Mouse (Mus musculus): ENCODE measurements at regions not wholly inside any gene's neighbourhood (a gene's known extent, or its start where the extent isn't known, plus 50 kb on each side); places are given as distances from the start of the nearest gene placed in this dataset.
A peak's percentile ranks its signal among the peaks of the same experiment; 100 is the strongest.

DNA sequence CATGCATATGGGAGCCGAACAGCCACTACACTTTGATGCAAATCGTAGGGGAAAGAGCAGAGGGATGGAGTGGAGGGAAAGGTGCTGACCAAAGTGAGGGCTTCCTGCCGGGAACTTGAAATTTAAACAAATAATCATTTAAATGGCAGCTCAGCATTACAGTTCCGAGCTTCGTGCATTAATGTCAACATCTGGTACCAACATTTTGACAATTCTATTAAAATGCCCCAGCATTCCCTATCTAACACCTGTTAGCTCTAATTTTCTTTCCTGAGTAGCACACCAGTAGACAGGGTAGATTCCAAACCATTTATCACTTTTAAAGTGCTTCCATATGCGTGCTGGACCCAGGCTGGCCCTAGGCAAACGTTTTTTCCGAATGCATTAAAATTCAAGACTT lies 178.1 kb downstream of the Emx2 start:
- H3K27me3 ChIP-seq (replicated peaks; ENCODE audit: control insufficient read depth, insufficient read depth, low read length): no peaks in the 10 kb centered on the region
- TF ChIP-seq CTCF (conservative IDR thresholded peaks at IDR 0.05; ENCODE audit: insufficient read depth, insufficient read length, low read depth, low read length) (no peak), POLR2A (IDR thresholded peaks at IDR 0.05; ENCODE audit: low read depth, low read length) (no peak)
- H3K36me3 ChIP-seq (ENCODE audit: control insufficient read depth, insufficient read depth, low read length): no peaks in the 10 kb centered on the region
- no peak for DNase-seq
- peaks cover 5% of the 10 kb centered on the region; the same call in 1 of the 2 replicates for H3K4me1 ChIP-seq (ENCODE audit: control insufficient read depth, insufficient read depth, low read length)
- 63% methylated on average over 8 of the region's 8 CpGs for WGBS
- no peak overlapping the region for H3K27ac ChIP-seq (ENCODE audit: insufficient read depth, low read depth, low read length)
- H3K4me3 ChIP-seq (ENCODE audit: insufficient read depth, low read depth, low read length): no peak overlapping the region

GRCm38 (mm10) chr19:59642606-59643005 lies 184.4 kb downstream of the Emx2 start:
- peak; percentile 70 for DNase-seq
- 58% methylated on average over 3 of the region's 3 CpGs for WGBS
- Histone ChIP-seq H3K4me1 (ENCODE audit: control insufficient read depth, insufficient read depth, low read length) (no peaks in the 10 kb centered on the region), H3K4me3 (ENCODE audit: insufficient read depth, low read depth, low read length) (no peak overlapping the region), H3K27ac (ENCODE audit: insufficient read depth, low read depth, low read length) (no peak overlapping the region), H3K27me3 (replicated peaks; ENCODE audit: control insufficient read depth, insufficient read depth, low read length) (no peaks in the 10 kb centered on the region), H3K36me3 (ENCODE audit: control insufficient read depth, insufficient read depth, low read length) (no peaks in the 10 kb centered on the region)
- TF ChIP-seq CTCF (conservative IDR thresholded peaks at IDR 0.05; ENCODE audit: insufficient read depth, insufficient read length, low read depth, low read length) (no peak), POLR2A (IDR thresholded peaks at IDR 0.05; ENCODE audit: low read depth, low read length) (no peak)

DNA sequence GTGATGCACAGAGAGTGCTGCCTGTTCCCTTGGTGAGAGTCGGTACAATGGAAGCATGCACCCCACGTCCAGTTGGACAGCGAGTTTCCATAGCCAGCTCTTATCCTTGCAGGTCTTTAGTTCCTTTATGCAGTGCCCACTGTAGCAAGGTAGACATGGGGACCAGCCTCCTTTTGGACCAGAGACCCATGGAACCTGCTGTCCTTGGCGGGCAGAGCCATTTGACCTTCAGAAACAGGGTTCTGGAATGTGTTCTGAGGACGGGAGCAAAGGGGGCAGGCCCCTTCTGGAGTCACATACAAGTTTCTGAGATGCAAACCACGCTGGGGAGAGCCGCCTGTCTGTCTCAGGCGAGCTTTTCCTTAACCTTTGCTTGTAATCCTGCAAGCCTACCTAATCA lies 188.1 kb downstream of the Emx2 start:
- WGBS: 86% methylated on average over 8 of the region's 8 CpGs

GRCm38 (mm10) chr19:59646656-59647055 lies 188.5 kb downstream of the Emx2 start:
- WGBS: 66% methylated on average over 7 of the region's 7 CpGs
- H3K27me3 ChIP-seq (replicated peaks; ENCODE audit: control insufficient read depth, insufficient read depth, low read length): no peaks in the 10 kb centered on the region
- DNase-seq: no peak
- no peak overlapping the region for H3K4me3 ChIP-seq (ENCODE audit: insufficient read depth, low read depth, low read length)
- H3K36me3 ChIP-seq (ENCODE audit: control insufficient read depth, insufficient read depth, low read length): no peaks in the 10 kb centered on the region
- TF ChIP-seq POLR2A (IDR thresholded peaks at IDR 0.05; ENCODE audit: low read depth, low read length): no peak
- H3K4me1 ChIP-seq (ENCODE audit: control insufficient read depth, insufficient read depth, low read length): no peaks in the 10 kb centered on the region
- H3K27ac ChIP-seq (ENCODE audit: insufficient read depth, low read depth, low read length): no peak overlapping the region

More for the DNA sequence above, 188.1 kb downstream of the Emx2 start:
- TF ChIP-seq POLR2A (IDR thresholded peaks at IDR 0.05; ENCODE audit: low read depth, low read length) (no peak), CTCF (conservative IDR thresholded peaks at IDR 0.05; ENCODE audit: insufficient read depth, insufficient read length, low read depth, low read length) (no peak)
- no peak overlapping the region for H3K4me3 ChIP-seq (ENCODE audit: insufficient read depth, low read depth, low read length)
- DNase-seq: no peak
- H3K36me3 ChIP-seq (ENCODE audit: control insufficient read depth, insufficient read depth, low read length): no peaks in the 10 kb centered on the region
- no peak overlapping the region for H3K27ac ChIP-seq (ENCODE audit: insufficient read depth, low read depth, low read length)
- no peaks in the 10 kb centered on the region for H3K4me1 ChIP-seq (ENCODE audit: control insufficient read depth, insufficient read depth, low read length)
- H3K27me3 ChIP-seq (replicated peaks; ENCODE audit: control insufficient read depth, insufficient read depth, low read length): no peaks in the 10 kb centered on the region

GRCm38 (mm10) chr19:59649421-59649820 lies 191.2 kb downstream of the Emx2 start:
- H3K4me3 ChIP-seq (ENCODE audit: insufficient read depth, low read depth, low read length): no peak overlapping the region
- no peak for DNase-seq
- no peak overlapping the region for H3K27ac ChIP-seq (ENCODE audit: insufficient read depth, low read depth, low read length)
- H3K4me1 ChIP-seq (ENCODE audit: control insufficient read depth, insufficient read depth, low read length): no peaks in the 10 kb centered on the region
- 96% methylated on average over 5 of the region's 5 CpGs for WGBS
- no peak for TF ChIP-seq CTCF (conservative IDR thresholded peaks at IDR 0.05; ENCODE audit: insufficient read depth, insufficient read length, low read depth, low read length)
- H3K27me3 ChIP-seq (replicated peaks; ENCODE audit: control insufficient read depth, insufficient read depth, low read length): no peaks in the 10 kb centered on the region
- H3K36me3 ChIP-seq (ENCODE audit: control insufficient read depth, insufficient read depth, low read length): no peaks in the 10 kb centered on the region

DNA sequence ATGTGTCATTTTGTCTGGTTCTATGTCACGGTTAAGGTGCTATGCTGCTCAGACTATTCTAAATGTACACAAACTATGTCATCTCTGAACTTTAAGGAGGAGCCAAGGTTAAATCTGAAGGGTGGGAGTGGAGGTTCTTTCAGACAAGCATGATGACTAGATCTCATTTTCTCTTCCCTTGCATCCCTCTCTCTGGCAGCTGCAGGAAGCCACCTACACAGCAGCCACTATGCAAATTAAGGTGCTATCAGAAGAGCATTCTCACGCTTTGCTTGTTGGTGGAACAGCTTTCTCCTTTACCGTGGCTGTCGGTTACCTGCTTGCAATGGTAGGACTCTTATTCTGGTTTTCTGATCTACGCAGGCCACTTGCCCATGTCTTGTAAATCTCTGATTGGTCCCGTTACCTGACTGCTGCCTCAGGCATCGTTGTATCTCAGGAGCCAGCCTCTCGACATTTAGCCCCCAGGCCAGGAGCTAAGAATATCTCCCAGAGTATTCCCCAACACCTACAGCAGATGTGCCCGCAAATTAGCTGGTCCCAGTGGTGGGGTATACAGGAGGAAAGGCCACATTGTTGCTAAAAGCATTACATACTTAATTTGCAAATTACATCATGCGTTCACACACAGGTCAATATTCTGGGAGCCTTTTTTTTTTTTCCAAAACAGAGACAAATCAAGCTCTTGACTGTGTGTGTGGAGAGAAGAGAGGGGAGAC lies 192.6 kb downstream of the Emx2 start:
- DNase-seq: no peak
- TF ChIP-seq POLR2A (IDR thresholded peaks at IDR 0.05; ENCODE audit: low read depth, low read length): no peak
- TF ChIP-seq CTCF (conservative IDR thresholded peaks at IDR 0.05; ENCODE audit: insufficient read depth, insufficient read length, low read depth, low read length): no peak
- H3K4me3 ChIP-seq (ENCODE audit: insufficient read depth, low read depth, low read length): no peak overlapping the region
- 83% methylated on average over 10 of the region's 10 CpGs for WGBS
- no peaks in the 10 kb centered on the region for H3K27me3 ChIP-seq (replicated peaks; ENCODE audit: control insufficient read depth, insufficient read depth, low read length)
- H3K27ac ChIP-seq (ENCODE audit: insufficient read depth, low read depth, low read length): no peak overlapping the region
- no peaks in the 10 kb centered on the region for H3K4me1 ChIP-seq (ENCODE audit: control insufficient read depth, insufficient read depth, low read length)
- no peaks in the 10 kb centered on the region for H3K36me3 ChIP-seq (ENCODE audit: control insufficient read depth, insufficient read depth, low read length)

DNA sequence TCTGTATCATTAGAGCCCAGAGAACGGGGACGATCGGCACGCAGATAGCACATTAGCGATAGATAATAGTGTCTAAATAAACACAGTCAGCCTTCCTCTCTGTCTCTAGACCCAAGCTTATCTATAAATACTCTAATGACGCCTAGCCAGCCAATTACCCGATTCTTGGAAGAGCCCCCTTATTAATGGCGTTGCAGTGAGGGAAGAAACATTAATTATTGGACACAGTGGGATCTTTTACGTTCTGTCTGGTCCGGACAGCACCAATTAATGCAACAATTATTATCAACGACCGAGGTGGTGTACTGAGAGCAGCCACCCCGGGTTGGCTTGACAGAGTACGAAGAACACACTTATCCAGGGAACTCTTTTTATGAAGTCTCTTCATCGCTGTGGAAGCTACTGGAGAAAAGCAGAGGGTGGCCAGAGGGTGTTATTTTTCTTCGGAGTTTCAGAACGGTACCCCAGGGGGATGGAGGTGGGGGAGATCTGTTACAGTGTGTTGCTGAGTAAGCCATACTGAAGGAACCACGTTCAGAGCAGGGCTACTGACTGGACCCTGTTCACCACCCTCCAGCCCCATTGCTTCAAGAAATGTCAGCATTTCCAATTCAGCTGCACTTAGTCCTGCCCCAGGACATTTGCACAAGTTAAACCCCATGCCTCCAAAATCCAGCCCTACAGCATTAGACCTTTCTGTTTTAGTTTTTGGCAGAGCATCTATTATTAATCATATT lies 195.6 kb downstream of the Emx2 start:
- DNase-seq: no peak
- no peaks in the 10 kb centered on the region for H3K27me3 ChIP-seq (replicated peaks; ENCODE audit: control insufficient read depth, insufficient read depth, low read length)
- H3K4me3 ChIP-seq (ENCODE audit: insufficient read depth, low read depth, low read length): no peak overlapping the region
- 76% methylated on average over 18 of the region's 18 CpGs for WGBS
- H3K4me1 ChIP-seq (ENCODE audit: control insufficient read depth, insufficient read depth, low read length): no peaks in the 10 kb centered on the region
- no peak overlapping the region for H3K27ac ChIP-seq (ENCODE audit: insufficient read depth, low read depth, low read length)
- TF ChIP-seq CTCF (conservative IDR thresholded peaks at IDR 0.05; ENCODE audit: insufficient read depth, insufficient read length, low read depth, low read length) (no peak), POLR2A (IDR thresholded peaks at IDR 0.05; ENCODE audit: low read depth, low read length) (no peak)
- H3K36me3 ChIP-seq (ENCODE audit: control insufficient read depth, insufficient read depth, low read length): no peaks in the 10 kb centered on the region

All from kidney, adult 2 months (tissue).